Mouse (Mus musculus) C2C12 (cell line): Measurements from ENCODE around the gene Add3. TPM values are rescaled to one million over a fixed set of nuclear protein-coding genes. Genes with fewer than 3 reads are reported as not detected.

Experiments used
- H3K27me3 ChIP-seq: one replicate; pipeline ENCODE4 v1.6.1; 2011; ENCODE audit not compliant: control insufficient read depth, insufficient read depth, insufficient read length
- H3K36me3 ChIP-seq: one replicate; pipeline ENCODE4 v1.6.1; 2011; ENCODE audit not compliant: control insufficient read depth, insufficient read depth
- H3K4me3 ChIP-seq: one replicate; pipeline ENCODE4 v1.5.1; 2011; ENCODE audit warnings: mild to moderate bottlenecking, control low read depth; ENCODE audit not compliant: poor library complexity, insufficient read depth, severe bottlenecking
- H3K79me2 ChIP-seq: one replicate; pipeline ENCODE4 v1.6.1; 2011; ENCODE audit not compliant: control insufficient read depth, insufficient read depth
- H3K79me3 ChIP-seq: one replicate; pipeline ENCODE4 v1.6.1; 2011; ENCODE audit warnings: low read depth, control low read depth
- H3ac ChIP-seq: one replicate; pipeline ENCODE3; 2011; ENCODE audit warnings: low read depth; ENCODE audit not compliant: control insufficient read depth, insufficient read length
- CEBPB ChIP-seq: IDR thresholded peaks from one replicate; pipeline ENCODE4 v1.6.1; 2011; ENCODE audit warnings: low read depth, mild to moderate bottlenecking, control low read depth, moderate library complexity
- CTCF ChIP-seq: IDR thresholded peaks from one replicate; pipeline ENCODE4 v1.5.1; 2011; ENCODE audit not compliant: control insufficient read depth, insufficient read depth, insufficient read length
- FOSL1 ChIP-seq: IDR thresholded peaks from one replicate; pipeline ENCODE4 v1.8.0; 2011; ENCODE audit warnings: mild to moderate bottlenecking, low read length; ENCODE audit not compliant: poor library complexity, insufficient read depth, severe bottlenecking
- MAX ChIP-seq: IDR thresholded peaks from one replicate; pipeline ENCODE4 v1.6.1; 2011; ENCODE audit warnings: mild to moderate bottlenecking, control low read depth
- MYOD1 ChIP-seq: IDR thresholded peaks from one replicate; pipeline ENCODE4 v1.6.1; 2011; ENCODE audit warnings: low read depth; ENCODE audit not compliant: control insufficient read depth, insufficient read length
- MYOG ChIP-seq: IDR thresholded peaks from one replicate; pipeline ENCODE4 v1.6.1; 2011; ENCODE audit not compliant: control insufficient read depth, insufficient read length; ENCODE audit errors: extremely low read depth
- USF1 ChIP-seq: IDR thresholded peaks from one replicate; pipeline ENCODE4 v1.6.1; 2011; ENCODE audit warnings: low read depth, mild to moderate bottlenecking, control low read depth, moderate library complexity
- polyA plus RNA-seq: library from polyadenylated mRNA; unstranded; fragments of >200 nt; fragmentation: generic; extraction: Trizol; gene quantifications from one replicate; pipeline ENCODE4 v1.2.1, GENCODE M21; 2012; ENCODE audit warnings: missing spikeins

Add3 gene
- polyA plus RNA-seq, 1 experiment, result 1.6 TPM

- Histone ChIP-seq H3ac (no peak overlapping the region), H3K79me3 (no peaks in the 10 kb centered on the region), H3K27me3 (no peaks in the 10 kb centered on the region), H3K79me2 (no peaks in the 10 kb centered on the region), H3K4me3 (no peak overlapping the region), H3K36me3 (no peaks in the 10 kb centered on the region)
- no peak for TF ChIP-seq CTCF
- no peak for TF ChIP-seq MYOD1
Measured at GRCm38 (mm10) chr19:53127320-53128291, 12.6 kb upstream of the Add3 start.

GRCm38 (mm10) chr19:53128494-53129337 lies 11.5 kb upstream of the Add3 start:
- H3ac ChIP-seq, result no peak overlapping the region
- H3K4me3 ChIP-seq, result no peak overlapping the region
- H3K79me3 ChIP-seq, result no peaks in the 10 kb centered on the region
- peaks cover 3% of the 10 kb centered on the region for H3K27me3 ChIP-seq
- TF ChIP-seq MYOG (no peak), CTCF (no peak), MAX (no peak), CEBPB (no peak), MYOD1 (no peak), USF1 (no peak), FOSL1 (no peak)
- H3K36me3 ChIP-seq, result no peaks in the 10 kb centered on the region
- no peaks in the 10 kb centered on the region for H3K79me2 ChIP-seq

- Histone ChIP-seq H3K79me3 (no peaks in the 10 kb centered on the region), H3ac (no peak overlapping the region), H3K36me3 (no peaks in the 10 kb centered on the region), H3K27me3 (peaks cover 10% of the 10 kb centered on the region), H3K4me3 (no peak overlapping the region), H3K79me2 (no peaks in the 10 kb centered on the region)
- no peak for TF ChIP-seq FOSL1
- no peak for TF ChIP-seq USF1
- no peak for TF ChIP-seq MAX
- no peak for TF ChIP-seq CEBPB
- no peak for TF ChIP-seq MYOD1
- TF ChIP-seq MYOG, result no peak
- TF ChIP-seq CTCF, result no peak
Measured at GRCm38 (mm10) chr19:53130399-53131175, 9.7 kb upstream of the Add3 start.

- H3K4me3 ChIP-seq, result no peak overlapping the region
- no peaks in the 10 kb centered on the region for H3K36me3 ChIP-seq
- H3K79me3 ChIP-seq, result no peaks in the 10 kb centered on the region
- no peak overlapping the region for H3ac ChIP-seq
- no peak for TF ChIP-seq CEBPB
- no peaks in the 10 kb centered on the region for H3K79me2 ChIP-seq
- peaks cover 18% of the 10 kb centered on the region for H3K27me3 ChIP-seq
Measured at GRCm38 (mm10) chr19:53132471-53132870, 7.8 kb upstream of the Add3 start.

GRCm38 (mm10) chr19:53136336-53137090 lies 3.7 kb upstream of the Add3 start:
- Histone ChIP-seq H3K79me2 (no peaks in the 10 kb centered on the region), H3K27me3 (peaks cover 28% of the 10 kb centered on the region), H3K4me3 (no peak overlapping the region), H3K36me3 (no peaks in the 10 kb centered on the region), H3ac (no peak overlapping the region), H3K79me3 (no peaks in the 10 kb centered on the region)
- no peak for TF ChIP-seq MYOG
- TF ChIP-seq CEBPB, result no peak
- TF ChIP-seq CTCF, result no peak
- no peak for TF ChIP-seq FOSL1
- no peak for TF ChIP-seq MAX
